Mouse (Mus musculus) left cerebral cortex, postnatal 36 days (tissue): Measurements from ENCODE around the gene Ifngr2. TPM values are rescaled to one million over a fixed set of nuclear protein-coding genes. Genes with fewer than 3 reads are reported as not detected.

ENCODE experiments used
- DNase-seq, 2 experiments: peaks; one replicate each; pipeline ENCODE4 v3.0.0; 2021 to 2022; ENCODE audit warnings: low spot score in 2 of 2, mixed read lengths in 1 of 2
- intact Hi-C: fragments of 180-260 bp; cut with DNase I; formaldehyde crosslinking; loops from one replicate; pipeline ENCODE4 v1.15.1; 2025
- total RNA-seq, 2 experiments: library from RNA; stranded (reverse); gene quantifications; 2 replicates each; pipeline ENCODE4 v1.2.3; 2021

The Ifngr2 gene
- total RNA-seq, 2 experiments from 2014 or later = 33.6 to 39.8 TPM

GRCm38 (mm10) chr16:91534477-91534876 lies 12.4 kb upstream of the Ifngr2 start:
- intact Hi-C loops = no loop called here
- DNase-seq = no peak

- intact Hi-C loops = no loop called here
- DNase-seq = no peak
Observed at GRCm38 (mm10) chr16:91534888-91535287, 12.0 kb upstream of the Ifngr2 start.

DNA sequence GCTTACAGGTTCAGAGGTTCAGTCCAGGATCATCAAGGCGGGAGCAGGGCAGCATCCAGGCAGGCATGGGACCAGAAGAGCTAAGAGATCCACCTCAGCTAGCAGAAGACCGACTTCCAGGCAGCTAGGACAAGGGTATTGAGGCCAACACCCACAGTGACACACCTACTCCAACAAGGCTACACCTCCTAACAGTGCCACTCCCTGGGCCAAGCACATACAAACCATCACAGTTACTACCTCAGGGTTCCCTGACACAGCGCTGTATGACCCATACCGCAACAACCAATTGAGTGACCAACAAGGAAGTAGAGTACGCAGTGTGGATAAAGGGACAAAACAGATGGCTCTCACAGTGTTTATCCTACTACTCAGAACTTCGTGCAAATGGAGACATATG lies 10.5 kb upstream of the Ifngr2 start:
- intact Hi-C loops = no loop called here
- no peak for DNase-seq

GRCm38 (mm10) chr16:91537065-91537464 lies 9.8 kb upstream of the Ifngr2 start:
- intact Hi-C loops = no loop called here
- DNase-seq = no peak

- DNase-seq = no peak
- intact Hi-C loops = no loop called here
Observed at GRCm38 (mm10) chr16:91538051-91538450, 8.8 kb upstream of the Ifngr2 start.

DNA sequence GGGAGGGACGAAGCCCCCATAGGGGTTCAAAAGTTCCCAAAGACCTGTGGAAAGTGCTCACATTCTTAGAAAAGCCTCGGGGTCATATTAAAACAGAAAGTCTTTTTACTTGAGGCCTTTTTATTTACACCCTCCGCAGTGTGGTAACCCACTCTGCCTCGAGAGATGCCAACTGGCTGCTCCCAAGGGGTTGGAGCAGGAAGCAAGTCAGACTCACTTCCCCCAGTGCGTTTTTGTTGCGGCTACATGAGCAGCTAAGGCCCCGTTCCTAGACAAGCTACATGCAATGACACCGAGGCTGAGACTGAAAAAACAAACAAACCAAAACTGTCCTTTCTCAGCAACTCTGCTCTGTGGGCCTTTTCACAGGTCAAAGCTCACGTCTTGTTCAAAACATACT lies 8.4 kb upstream of the Ifngr2 start:
- no peak for DNase-seq
- intact Hi-C loops = no loop called here

- DNase-seq = peak in 1 of 2 experiments; percentile 39
- intact Hi-C loops = no loop called here
Observed at GRCm38 (mm10) chr16:91541573-91542081, 5.2 kb upstream of the Ifngr2 start.

DNA sequence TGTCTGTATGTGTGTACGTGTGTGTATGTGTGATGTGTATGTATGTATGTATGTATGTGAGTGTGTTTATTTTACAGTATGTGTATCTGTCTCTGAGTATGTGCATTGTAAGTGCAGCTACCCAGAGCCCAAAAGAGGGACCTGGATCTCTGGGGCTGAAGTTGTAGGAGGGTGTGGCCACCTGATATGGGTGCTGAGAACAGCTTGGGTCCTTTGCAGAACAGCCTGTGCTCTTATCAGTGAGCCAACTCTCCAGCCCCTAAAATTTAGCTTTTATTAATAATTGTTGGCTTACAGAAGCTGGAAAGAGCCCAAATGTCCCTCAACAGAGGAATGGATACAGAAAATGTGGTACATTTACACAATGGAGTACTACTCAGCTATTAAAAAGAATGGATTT lies 3.3 kb upstream of the Ifngr2 start:
- intact Hi-C loops = no loop called here
- no peak for DNase-seq

DNA sequence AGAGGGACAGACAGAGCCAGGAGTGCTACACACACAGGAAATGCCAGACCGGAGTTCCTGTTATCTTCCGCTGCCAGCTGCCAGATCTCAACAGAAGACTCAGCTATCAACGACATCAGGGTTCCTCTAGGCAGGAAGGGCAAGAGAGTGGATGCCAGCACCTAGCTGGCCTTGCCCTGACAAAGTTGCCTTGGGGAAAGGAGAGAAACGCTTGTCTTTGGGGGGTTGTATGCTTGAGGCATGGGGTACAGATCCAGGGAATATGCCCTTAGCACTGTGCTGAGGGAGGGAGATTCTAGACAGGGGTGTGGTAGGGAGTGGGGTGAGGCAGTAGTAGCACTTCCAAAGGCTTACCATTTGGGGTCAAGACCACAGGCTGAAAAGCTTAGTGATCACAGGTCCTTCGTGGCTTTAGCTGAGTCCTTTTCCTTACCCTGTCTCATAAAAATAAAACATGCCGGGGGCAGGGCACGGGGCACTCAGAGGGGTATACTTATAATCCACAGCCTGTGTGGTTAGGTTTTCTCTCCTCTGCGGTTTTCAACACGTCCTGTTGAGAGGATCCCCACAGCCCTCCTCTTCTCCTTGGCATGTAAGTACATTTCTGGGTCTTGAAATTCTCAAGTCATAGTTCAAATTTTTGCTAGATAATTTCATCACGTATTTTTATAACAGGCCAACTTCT lies 1.1 kb upstream of the Ifngr2 start:
- DNase-seq = no peak
- intact Hi-C loops = no loop called here

- no peak for DNase-seq
Observed at GRCm38 (mm10) chr16:91546391-91546835, 459 bp upstream of the Ifngr2 start.

DNA sequence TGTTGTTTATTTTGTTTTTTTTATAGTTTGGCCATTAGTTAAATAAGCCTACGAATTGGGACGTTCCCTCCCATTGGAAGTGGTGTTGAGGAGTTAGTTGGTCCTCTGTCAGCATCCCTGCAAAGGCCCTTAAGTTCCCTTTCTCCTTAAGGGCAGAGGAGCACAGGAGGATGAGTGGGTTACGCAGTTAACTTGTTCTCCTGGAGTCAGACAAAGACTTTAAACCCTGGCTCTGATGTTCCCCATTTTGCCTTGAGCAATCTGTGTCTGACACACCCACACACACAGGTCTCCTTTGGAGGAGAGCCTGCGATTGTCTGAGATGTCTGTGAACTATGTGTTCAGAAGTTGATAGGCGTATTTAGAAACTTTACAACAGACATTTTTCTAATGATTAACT lies 1.1 kb downstream of the Ifngr2 start:
- DNase-seq = no peak

More at GRCm38 (mm10) chr16:91546391-91546835, 459 bp upstream of the Ifngr2 start:
- intact Hi-C loops = no loop called here

GRCm38 (mm10) chr16:91548586-91548985 lies 1.7 kb downstream of the Ifngr2 start:
- intact Hi-C loops = no loop called here
- no peak for DNase-seq

More for the DNA sequence above, 1.1 kb downstream of the Ifngr2 start:
- intact Hi-C loops = no loop called here

DNA sequence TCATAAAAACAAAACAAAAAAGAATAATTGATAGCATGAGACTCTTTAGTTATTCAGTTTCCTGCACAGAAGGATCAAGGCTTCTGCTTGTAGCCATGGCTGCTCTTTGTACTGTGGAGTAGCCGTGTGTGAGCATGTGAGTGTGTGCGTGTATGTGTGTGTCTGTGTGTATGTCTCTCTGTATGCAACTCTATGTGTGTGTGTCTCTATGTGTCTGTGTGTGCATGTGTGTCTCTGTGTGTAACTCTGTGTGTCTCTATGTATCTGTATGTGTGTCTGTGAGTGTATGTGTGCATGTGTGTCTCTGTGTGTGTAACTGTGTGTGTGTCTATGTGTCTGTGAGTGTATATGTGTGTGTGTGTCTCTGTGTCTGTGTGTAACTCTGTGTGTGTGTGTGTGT lies 2.1 kb downstream of the Ifngr2 start:
- intact Hi-C loops = no loop called here

DNA sequence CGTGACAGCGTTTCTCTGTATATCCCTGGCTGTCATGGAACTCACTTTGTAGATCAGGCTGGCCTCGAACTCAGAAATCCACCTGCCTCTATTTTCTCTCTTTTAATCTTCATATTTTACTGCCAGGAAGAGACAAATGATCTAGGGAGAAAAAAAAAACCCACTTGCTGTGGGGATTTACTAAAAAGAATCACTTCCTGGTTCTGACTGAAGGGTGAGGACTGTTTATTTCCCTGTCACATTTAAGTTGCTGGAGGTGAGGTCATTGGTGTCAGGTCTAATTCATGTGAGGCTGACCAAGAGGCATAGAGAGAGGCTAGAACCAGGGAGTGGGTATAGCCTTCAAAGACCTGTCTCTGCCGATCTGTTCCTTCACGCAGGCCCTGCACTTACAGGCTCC lies 2.7 kb downstream of the Ifngr2 start:
- intact Hi-C loops = no loop called here
- no peak for DNase-seq

More for the DNA sequence above, 2.1 kb downstream of the Ifngr2 start:
- no peak for DNase-seq

GRCm38 (mm10) chr16:91551081-91551524 lies 4.2 kb downstream of the Ifngr2 start:
- intact Hi-C loops = no loop called here
- DNase-seq = no peak

- DNase-seq = no peak
- intact Hi-C loops = no loop called here
Observed at GRCm38 (mm10) chr16:91552072-91552471, 5.2 kb downstream of the Ifngr2 start.

DNA sequence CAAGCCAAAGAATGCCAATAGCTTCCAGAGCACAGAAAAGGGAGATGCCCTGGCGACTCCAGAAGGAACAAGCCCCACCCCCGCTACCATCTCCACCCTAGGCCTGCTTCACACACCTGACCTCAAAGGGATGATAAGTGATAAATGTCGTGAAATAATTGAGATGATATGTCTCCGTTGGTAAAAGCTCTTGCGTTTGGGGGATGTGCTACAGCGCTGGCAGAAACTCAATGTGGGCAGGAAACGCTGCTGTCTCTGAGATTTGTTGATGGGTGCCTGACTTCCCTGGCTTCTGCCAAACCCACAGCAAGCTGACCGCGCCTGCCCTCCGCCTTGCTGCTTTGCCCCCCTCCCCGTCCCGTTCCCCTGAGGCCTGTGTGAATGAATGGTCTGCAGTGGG lies 6.8 kb downstream of the Ifngr2 start:
- no peak for DNase-seq
- intact Hi-C loops = no loop called here

- DNase-seq = no peak
- intact Hi-C loops = no loop called here
Observed at GRCm38 (mm10) chr16:91555017-91555605, 8.2 kb downstream of the Ifngr2 start.

- DNase-seq = no peak
- intact Hi-C loops = no loop called here
Observed at GRCm38 (mm10) chr16:91556659-91557058, 9.8 kb downstream of the Ifngr2 start.

GRCm38 (mm10) chr16:91557214-91557613 lies 10.3 kb downstream of the Ifngr2 start:
- intact Hi-C loops = no loop called here
- no peak for DNase-seq

- DNase-seq = peak in 1 of 2 experiments; percentile 57
- intact Hi-C loops = no loop called here
Observed at GRCm38 (mm10) chr16:91557693-91558092, 10.8 kb downstream of the Ifngr2 start.
